Mouse (Mus musculus) thymus, adult 2 months (tissue): ENCODE measurements at regions not wholly inside any gene's neighbourhood (a gene's known extent, or its start where the extent isn't known, plus 50 kb on each side); places are given as distances from the start of the nearest gene placed in this dataset.

ENCODE experiments used
- CTCF ChIP-seq: fragments of 200-500 bp; IDR thresholded peaks from 2 replicates; pipeline ENCODE4 v1.5.1; 2012; ENCODE audit warnings: mild to moderate bottlenecking, control low read depth, low read length, moderate library complexity, borderline replicate concordance; ENCODE audit not compliant: control insufficient read depth, poor library complexity, insufficient read depth; ENCODE audit errors: extremely low read depth
- POLR2A ChIP-seq: fragments of 200-500 bp; IDR thresholded peaks from 2 replicates; pipeline ENCODE4 v1.6.1; 2012; ENCODE audit warnings: mild to moderate bottlenecking, low read length, control low read depth, moderate library complexity; ENCODE audit not compliant: control insufficient read depth, poor library complexity, insufficient read depth; ENCODE audit errors: extremely low read depth

DNA sequence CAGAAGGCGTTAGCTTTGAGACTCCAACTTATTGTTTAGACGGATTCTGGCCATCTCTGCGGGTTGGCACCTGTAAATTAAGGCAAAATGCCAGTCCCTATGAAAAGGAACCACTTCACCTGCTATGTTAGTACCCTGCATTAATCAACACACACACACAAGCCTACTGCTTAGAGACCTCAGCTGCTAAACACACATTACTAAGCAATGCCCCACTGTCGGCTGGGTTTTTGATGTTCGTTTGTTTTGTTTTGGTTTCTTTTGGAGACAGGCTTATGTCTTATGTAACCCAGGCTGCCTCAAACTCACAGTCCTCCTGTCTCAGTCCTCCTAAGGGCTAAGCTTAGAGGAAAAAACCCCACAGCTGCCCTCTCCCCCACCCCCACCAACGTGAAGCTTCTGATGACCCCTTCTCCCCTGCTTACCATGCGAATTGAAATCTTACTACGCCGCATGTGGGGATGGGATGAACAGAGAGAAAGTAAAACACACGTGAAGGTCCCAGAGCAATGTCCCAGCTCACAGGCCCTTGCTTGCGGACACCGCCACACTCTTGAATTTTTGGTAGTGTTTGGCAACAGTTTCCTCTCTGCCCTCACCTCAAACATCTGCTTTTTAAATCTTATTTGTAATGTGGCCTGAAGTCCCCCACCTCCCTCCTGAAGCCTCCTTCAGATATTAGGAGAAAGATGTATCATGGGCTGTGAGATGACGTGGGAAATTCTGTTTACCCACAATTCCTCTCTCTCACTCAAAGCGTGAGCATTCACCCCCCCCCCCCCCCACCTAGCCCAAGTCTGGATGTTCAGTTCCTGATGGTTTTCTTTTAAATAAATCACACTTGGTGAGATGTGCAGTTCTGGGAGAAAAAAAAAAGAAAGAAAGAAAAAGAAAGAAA, 70.1 kb downstream of the Tex35 start:
- TF ChIP-seq CTCF (no peak), POLR2A (no peak)
